35 mouse cellular contexts compared by ENCODE assay signal in genomic region chr5:29112531-29112930, GRCm38 (mm10).
"Had no signal": no experiment of that assay in that cellular context is flagged by ENCODE, and none has a peak within 500 bp of the region (broad histone marks: within the 10 kb centered on the region; RNA-seq: fewer than 3 reads in every experiment).

No protein-coding gene starts in this region.

- H3K4me1 ChIP-seq: heart, embryonic 10.5 days; heart, embryonic 12.5 days; heart, embryonic 13.5 days; heart, embryonic 15.5 days; hindbrain, embryonic 10.5 days; hindbrain, embryonic 12.5 days; hindbrain, embryonic 13.5 days; hindbrain, embryonic 15.5 days; intestine, embryonic 15.5 days; kidney, embryonic 15.5 days had no signal

- H3K27me3 ChIP-seq: heart, embryonic 12.5 days; heart, embryonic 13.5 days; heart, embryonic 15.5 days; hindbrain, embryonic 12.5 days; hindbrain, embryonic 13.5 days; hindbrain, embryonic 15.5 days; intestine, embryonic 15.5 days; kidney, embryonic 15.5 days had no signal

- H3K36me3 ChIP-seq: heart, embryonic 10.5 days; heart, embryonic 12.5 days; heart, embryonic 13.5 days; heart, embryonic 15.5 days; hindbrain, embryonic 10.5 days; hindbrain, embryonic 12.5 days; hindbrain, embryonic 13.5 days; hindbrain, embryonic 15.5 days; intestine, embryonic 15.5 days; kidney, embryonic 15.5 days had no signal

- H3K4me3 ChIP-seq: heart, embryonic 10.5 days; heart, embryonic 12.5 days; heart, embryonic 13.5 days; heart, embryonic 15.5 days; hindbrain, embryonic 10.5 days; hindbrain, embryonic 12.5 days; hindbrain, embryonic 13.5 days; hindbrain, embryonic 15.5 days; intestine, embryonic 15.5 days; kidney, embryonic 15.5 days; layer of hippocampus, adult 2 months had no signal

- DNase-seq: heart, postnatal 10 days; heart, postnatal 14 days; heart, postnatal 36 days; heart, postnatal 4 days; kidney, adult 11 months; kidney, adult 18-20 months; kidney, adult 2 months; kidney, adult 8-10 months; kidney, adult 9 months; kidney, postnatal 10 days; kidney, postnatal 14 days; kidney, postnatal 25 days; kidney, postnatal 36 days; kidney, postnatal 4 days; layer of hippocampus, adult 9-11 months; layer of hippocampus, postnatal 36 days had no signal

- H3K27ac ChIP-seq: heart, embryonic 10.5 days; heart, embryonic 13.5 days; heart, embryonic 15.5 days; hindbrain, embryonic 10.5 days; hindbrain, embryonic 12.5 days; hindbrain, embryonic 13.5 days; hindbrain, embryonic 14.5 days; hindbrain, embryonic 15.5 days; hindbrain, postnatal 0 days; intestine, embryonic 15.5 days; kidney, embryonic 15.5 days; kidney, postnatal 0 days; layer of hippocampus, adult 2 months had no signal

- H3K4me2 ChIP-seq: heart, embryonic 11.5 days; heart, embryonic 12.5 days; heart, embryonic 13.5 days; heart, embryonic 15.5 days; hindbrain, embryonic 12.5 days; hindbrain, embryonic 13.5 days; hindbrain, embryonic 14.5 days; hindbrain, embryonic 15.5 days; intestine, embryonic 15.5 days; kidney, embryonic 15.5 days had no signal

- ATAC-seq: hindbrain, embryonic 16.5 days; hindbrain, postnatal 0 days; inflammation-experienced regulatory T-cells, adult 6 months; intestine, embryonic 15.5 days; intestine, embryonic 16.5 days; intestine, postnatal 0 days had no signal

- H3K9me3 ChIP-seq: heart, embryonic 10.5 days; heart, embryonic 12.5 days; heart, embryonic 13.5 days; heart, embryonic 15.5 days; hindbrain, embryonic 10.5 days; hindbrain, embryonic 12.5 days; hindbrain, embryonic 13.5 days; hindbrain, embryonic 15.5 days; intestine, embryonic 15.5 days; kidney, embryonic 15.5 days had no signal

- H3K9ac ChIP-seq: heart, embryonic 12.5 days; heart, embryonic 13.5 days; heart, embryonic 15.5 days; hindbrain, embryonic 12.5 days; hindbrain, embryonic 13.5 days; hindbrain, embryonic 14.5 days; hindbrain, embryonic 15.5 days; intestine, embryonic 15.5 days; kidney, embryonic 15.5 days had no signal
